Mouse (Mus musculus): Measurements from ENCODE around the gene Anln. TPM values are rescaled to one million over a fixed set of nuclear protein-coding genes. Genes with fewer than 3 reads are reported as not detected.

Gene Anln
- polyA plus RNA-seq (2015; fragmentation: Nextera tagmentation; extraction: Ambion mirVana) = 44.8 and 49.6 TPM in 2 replicates

DNA sequence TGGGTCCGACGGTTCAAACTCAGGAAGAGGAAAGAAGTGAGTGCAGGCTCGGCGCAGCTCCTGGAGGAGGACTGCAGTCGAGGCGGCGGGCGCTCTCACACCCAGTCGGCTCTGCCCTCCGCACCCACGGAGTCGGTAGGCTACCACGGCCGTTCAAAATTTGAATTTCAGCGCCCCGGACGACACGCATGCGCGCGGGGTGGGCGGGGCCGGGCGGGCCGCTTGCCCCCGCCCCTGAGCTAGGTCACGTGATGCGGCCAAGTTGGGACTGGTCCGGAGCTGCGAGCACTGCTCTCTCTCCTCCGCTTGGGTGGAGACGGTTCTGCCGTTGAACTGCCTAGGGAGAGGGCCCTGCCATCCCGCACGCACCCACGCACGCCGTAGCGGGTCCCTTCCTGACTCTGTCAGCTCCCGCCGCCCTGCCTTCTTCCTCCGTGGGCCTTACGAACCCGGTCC is at the start of gene Anln:
TSS of gene Anln (minus strand) at position 168 of the 456 bp plus-strand sequence.
- H3K36me3 ChIP-seq = no peaks in the 10 kb centered on the region
- H3K4me1 ChIP-seq = peaks cover 22% of the 10 kb centered on the region
- peak within 1 kb of the TSS; percentile 95 for H3K27ac ChIP-seq
- under 1% methylated on average over 44 of the region's 44 CpGs for WGBS
- peak within 1 kb of the TSS; percentile 87 for H3K4me3 ChIP-seq (replicated peaks)
- peak within 1 kb of the TSS; percentile 82 for H3K4me2 ChIP-seq
- peak within 1 kb of the TSS; percentile 79 for H3K9ac ChIP-seq
- no peaks in the 10 kb centered on the region for H3K27me3 ChIP-seq
- peak; percentile 97 for ATAC-seq (replicated peaks; ENCODE audit: low FRiP score)
- H3K9me3 ChIP-seq (replicated peaks) = no peaks in the 10 kb centered on the region

DNA sequence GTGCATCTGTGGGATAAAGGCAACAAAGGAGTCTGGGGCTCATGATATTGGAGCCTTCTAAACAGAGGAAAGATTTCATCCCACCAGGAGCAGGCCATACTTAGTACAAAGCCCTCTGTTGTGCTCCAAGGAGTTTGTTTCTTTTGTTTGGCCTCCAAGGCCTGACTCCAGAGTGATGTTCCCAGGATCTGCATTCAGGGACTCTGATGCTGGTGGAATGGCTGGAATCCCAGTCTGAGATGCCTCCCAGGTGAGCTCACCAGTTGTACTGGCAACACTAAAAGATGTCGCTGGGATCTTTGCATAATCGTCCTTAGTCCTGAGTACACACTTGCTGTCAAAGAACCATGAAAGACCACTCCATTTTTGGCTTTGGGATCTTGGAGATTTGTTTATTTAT is 45.1 kb upstream of the Anln start:
- 93% methylated on average over 2 of the region's 2 CpGs for WGBS
- H3K9me3 ChIP-seq (replicated peaks) = no peaks in the 10 kb centered on the region
- H3K27me3 ChIP-seq = no peaks in the 10 kb centered on the region
- no peaks in the 10 kb centered on the region for H3K36me3 ChIP-seq
- no peak overlapping the region for H3K27ac ChIP-seq
- no peak overlapping the region for H3K9ac ChIP-seq
- ATAC-seq (replicated peaks; ENCODE audit: low FRiP score) = no peak
- H3K4me1 ChIP-seq = peaks cover 17% of the 10 kb centered on the region
- no peak overlapping the region for H3K4me3 ChIP-seq (replicated peaks)
- no peak overlapping the region for H3K4me2 ChIP-seq

GRCm38 (mm10) chr9:22433221-22433620 is 44.2 kb upstream of the Anln start:
- Histone ChIP-seq H3K4me1 (peaks cover 25% of the 10 kb centered on the region), H3K4me2 (no peak overlapping the region), H3K9me3 (replicated peaks) (no peaks in the 10 kb centered on the region), H3K27ac (no peak overlapping the region), H3K27me3 (no peaks in the 10 kb centered on the region), H3K4me3 (replicated peaks) (no peak overlapping the region), H3K9ac (no peak overlapping the region), H3K36me3 (no peaks in the 10 kb centered on the region)
- 79% methylated on average over 2 of the region's 2 CpGs for WGBS
- no peak for ATAC-seq (replicated peaks; ENCODE audit: low FRiP score)

- peak overlapping the region; percentile 45 for H3K27ac ChIP-seq
- no peak overlapping the region for H3K4me3 ChIP-seq (replicated peaks)
- H3K36me3 ChIP-seq = no peaks in the 10 kb centered on the region
- no peaks in the 10 kb centered on the region for H3K9me3 ChIP-seq (replicated peaks)
- peak overlapping the region; percentile 50 for H3K4me2 ChIP-seq
- H3K27me3 ChIP-seq = no peaks in the 10 kb centered on the region
- WGBS = 31% methylated on average over 5 of the region's 5 CpGs
- H3K4me1 ChIP-seq = peaks cover 30% of the 10 kb centered on the region
- no peak overlapping the region for H3K9ac ChIP-seq
- ATAC-seq (replicated peaks; ENCODE audit: low FRiP score) = no peak
These were observed 41.4 kb upstream of the Anln start for GRCm38 (mm10) chr9:22430315-22430840.

- WGBS = 33% methylated on average over 15 of the region's 15 CpGs
- Histone ChIP-seq H3K9me3 (replicated peaks) (no peaks in the 10 kb centered on the region), H3K27me3 (no peaks in the 10 kb centered on the region), H3K27ac (peak overlapping the region; percentile 45), H3K36me3 (no peaks in the 10 kb centered on the region), H3K4me2 (peak overlapping the region; percentile 50), H3K4me1 (peaks cover 30% of the 10 kb centered on the region), H3K4me3 (replicated peaks) (0 out of 2 replicates have a peak overlapping the region, but pooled peaks have one; percentile 6), H3K9ac (no peak overlapping the region)
- peak; percentile 77 for ATAC-seq (replicated peaks; ENCODE audit: low FRiP score)
These were observed 40.7 kb upstream of the Anln start for GRCm38 (mm10) chr9:22429533-22430241.

DNA sequence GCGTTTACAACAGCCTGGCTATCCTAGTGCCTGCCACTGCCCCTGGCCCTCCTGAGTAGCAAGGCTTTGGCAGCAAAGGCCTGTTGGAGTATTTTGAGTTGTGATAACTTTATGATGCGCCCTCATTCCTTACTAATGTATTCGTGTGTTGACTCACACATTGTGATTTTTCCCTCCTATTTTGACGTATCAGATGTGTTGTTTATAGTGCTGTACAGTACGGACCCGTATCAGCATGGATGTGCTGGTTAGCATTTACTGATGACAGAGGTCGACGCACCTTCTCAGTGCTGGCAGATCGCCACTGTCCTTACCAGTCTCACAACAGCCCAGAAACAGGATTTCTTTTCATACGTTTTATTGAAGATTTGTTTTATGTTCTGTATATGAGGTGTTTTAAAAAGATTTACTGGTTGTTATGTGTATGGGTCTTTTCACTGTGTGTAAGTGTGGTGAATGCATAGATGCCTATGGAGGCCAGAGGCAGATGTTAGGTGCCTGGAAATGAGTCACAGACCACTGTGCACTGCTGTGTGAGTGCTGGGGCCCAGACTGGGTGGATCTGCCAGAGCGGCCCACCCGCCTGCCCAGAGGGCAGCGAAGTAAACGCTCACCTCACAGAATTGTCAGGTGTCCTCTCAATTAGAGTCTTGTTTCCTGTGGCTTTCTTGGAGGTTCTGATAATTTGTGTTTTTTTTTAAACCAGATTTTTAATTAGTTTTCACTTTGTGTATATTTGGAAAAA is 39.9 kb upstream of the Anln start:
- Histone ChIP-seq H3K4me3 (replicated peaks) (no peak overlapping the region), H3K9me3 (replicated peaks) (no peaks in the 10 kb centered on the region), H3K27me3 (no peaks in the 10 kb centered on the region), H3K4me1 (peaks cover 30% of the 10 kb centered on the region), H3K27ac (no peak overlapping the region), H3K36me3 (no peaks in the 10 kb centered on the region), H3K4me2 (no peak overlapping the region), H3K9ac (no peak overlapping the region)
- no peak for ATAC-seq (replicated peaks; ENCODE audit: low FRiP score)
- 71% methylated on average over 14 of the region's 14 CpGs for WGBS

- H3K4me1 ChIP-seq = peaks cover 30% of the 10 kb centered on the region
- H3K9me3 ChIP-seq (replicated peaks) = no peaks in the 10 kb centered on the region
- H3K27me3 ChIP-seq = no peaks in the 10 kb centered on the region
- ATAC-seq (replicated peaks; ENCODE audit: low FRiP score) = 0 out of 2 replicates have a peak, but pooled peaks have one; percentile 20
- H3K9ac ChIP-seq = no peak overlapping the region
- H3K27ac ChIP-seq = no peak overlapping the region
- no peak overlapping the region for H3K4me2 ChIP-seq
- no peaks in the 10 kb centered on the region for H3K36me3 ChIP-seq
- WGBS = 26% methylated on average over 4 of the region's 4 CpGs
- H3K4me3 ChIP-seq (replicated peaks) = no peak overlapping the region
These were observed 39.2 kb upstream of the Anln start for GRCm38 (mm10) chr9:22428028-22428665.

GRCm38 (mm10) chr9:22424719-22425118 is 35.7 kb upstream of the Anln start:
- H3K36me3 ChIP-seq = no peaks in the 10 kb centered on the region
- no peak overlapping the region for H3K9ac ChIP-seq
- WGBS = 91% methylated on average over 4 of the region's 4 CpGs

DNA sequence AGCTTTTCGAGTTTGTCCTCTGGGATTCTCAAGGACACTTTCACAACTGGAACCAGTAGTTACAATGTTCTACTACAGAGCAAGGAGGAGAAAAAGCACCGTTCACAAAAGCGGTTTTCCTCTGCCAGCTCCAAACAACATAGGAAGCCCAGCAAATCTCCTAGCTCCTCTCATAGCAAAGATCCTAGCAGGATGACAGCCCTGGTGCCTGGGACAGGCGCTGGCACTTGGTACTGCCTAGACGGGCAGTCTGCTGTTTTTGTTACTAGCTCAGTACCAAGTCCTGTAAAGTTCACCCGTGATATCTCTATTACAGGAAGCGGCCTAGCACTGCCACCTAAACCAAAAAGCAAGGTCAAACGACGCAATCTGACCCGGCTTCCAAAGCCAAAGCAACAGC is 35.2 kb upstream of the Anln start:
- 59% methylated on average over 10 of the region's 10 CpGs for WGBS
- H3K9ac ChIP-seq = no peak overlapping the region
- H3K4me1 ChIP-seq = peaks cover 13% of the 10 kb centered on the region
- no peak overlapping the region for H3K4me3 ChIP-seq (replicated peaks)
- no peak overlapping the region for H3K4me2 ChIP-seq
- no peaks in the 10 kb centered on the region for H3K36me3 ChIP-seq
- no peaks in the 10 kb centered on the region for H3K9me3 ChIP-seq (replicated peaks)
- no peaks in the 10 kb centered on the region for H3K27me3 ChIP-seq
- H3K27ac ChIP-seq = no peak overlapping the region
- no peak for ATAC-seq (replicated peaks; ENCODE audit: low FRiP score)

More at GRCm38 (mm10) chr9:22424719-22425118, 35.7 kb upstream of the Anln start:
- Histone ChIP-seq H3K27ac (no peak overlapping the region), H3K9me3 (replicated peaks) (no peaks in the 10 kb centered on the region), H3K4me3 (replicated peaks) (no peak overlapping the region), H3K27me3 (no peaks in the 10 kb centered on the region), H3K4me1 (peaks cover 18% of the 10 kb centered on the region), H3K4me2 (no peak overlapping the region)
- ATAC-seq (replicated peaks; ENCODE audit: low FRiP score) = no peak

- Histone ChIP-seq H3K27ac (no peak overlapping the region), H3K9ac (no peak overlapping the region), H3K4me1 (peaks cover 7% of the 10 kb centered on the region), H3K4me2 (no peak overlapping the region), H3K36me3 (no peaks in the 10 kb centered on the region), H3K9me3 (replicated peaks) (no peaks in the 10 kb centered on the region), H3K27me3 (no peaks in the 10 kb centered on the region), H3K4me3 (replicated peaks) (no peak overlapping the region)
- 68% methylated on average over 1 of the region's 1 CpGs for WGBS
- no peak for ATAC-seq (replicated peaks; ENCODE audit: low FRiP score)
These were observed 34.5 kb upstream of the Anln start for GRCm38 (mm10) chr9:22423507-22423906.

GRCm38 (mm10) chr9:22422559-22422958 is 33.6 kb upstream of the Anln start:
- no peak for ATAC-seq (replicated peaks; ENCODE audit: low FRiP score)
- no peaks in the 10 kb centered on the region for H3K27me3 ChIP-seq
- no peaks in the 10 kb centered on the region for H3K36me3 ChIP-seq
- H3K9me3 ChIP-seq (replicated peaks) = no peaks in the 10 kb centered on the region
- no peak overlapping the region for H3K9ac ChIP-seq
- H3K4me1 ChIP-seq = 0 out of 2 replicates have a peak, but pooled peaks cover 6% of the 10 kb centered on the region
- no peak overlapping the region for H3K27ac ChIP-seq
- no peak overlapping the region for H3K4me3 ChIP-seq (replicated peaks)
- H3K4me2 ChIP-seq = no peak overlapping the region
- WGBS = 47% methylated on average over 1 of the region's 1 CpGs

GRCm38 (mm10) chr9:22420491-22420890 is 31.5 kb upstream of the Anln start:
- no peak overlapping the region for H3K4me2 ChIP-seq
- no peak overlapping the region for H3K27ac ChIP-seq
- H3K4me3 ChIP-seq (replicated peaks) = no peak overlapping the region
- 32% methylated on average over 7 of the region's 7 CpGs for WGBS
- H3K27me3 ChIP-seq = no peaks in the 10 kb centered on the region
- no peak overlapping the region for H3K9ac ChIP-seq
- H3K36me3 ChIP-seq = no peaks in the 10 kb centered on the region
- H3K9me3 ChIP-seq (replicated peaks) = no peaks in the 10 kb centered on the region
- no peak for ATAC-seq (replicated peaks; ENCODE audit: low FRiP score)
- 0 out of 2 replicates have a peak, but pooled peaks cover 6% of the 10 kb centered on the region for H3K4me1 ChIP-seq
